Comparison of ENCODE assay signal across 17 mouse cellular contexts in the genomic region with DNA sequence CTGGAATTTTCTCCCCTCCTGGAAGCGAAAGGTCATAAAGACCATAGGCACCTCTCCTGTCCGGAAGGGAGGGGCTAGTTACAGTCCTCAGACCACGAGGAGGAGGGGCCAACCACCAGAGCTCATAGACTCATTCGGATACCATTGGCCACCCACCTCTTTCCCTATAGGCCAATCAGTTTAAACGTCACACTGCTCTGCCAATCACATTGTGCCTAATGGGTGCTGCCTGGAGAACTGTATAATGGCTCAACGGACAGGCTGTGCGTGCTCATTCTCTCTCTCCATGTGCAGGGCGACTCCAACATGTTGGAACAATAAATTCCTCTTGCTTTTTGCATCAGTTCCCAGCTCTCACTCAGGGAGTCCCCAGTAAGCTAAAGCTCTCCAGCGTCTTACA. TPM values are rescaled to one million over a fixed set of nuclear protein-coding genes. Genes with fewer than 3 reads are reported as not detected.
A peak's percentile ranks its signal among the peaks of the same experiment; 100 is the strongest.
DNase-seq lines count a peak whose midpoint lies in the region; ATAC-seq and TF ChIP-seq lines count a peak whose summit lies in the region.
"Had no signal": no experiment of that assay in that cellular context is flagged by ENCODE, and none has a peak within 500 bp of the region (broad histone marks: within the 10 kb centered on the region; RNA-seq: fewer than 3 reads in every experiment).

No protein-coding gene starts in this region.

- no peak for TF ChIP-seq CTCF in testis, adult 2 months (IDR thresholded peaks at IDR 0.05; ENCODE audit: control insufficient read depth, insufficient read depth, insufficient replicate concordance, low read depth, low read length)
- no peak for TF ChIP-seq CTCF in hindbrain, postnatal 0 days (IDR thresholded peaks at IDR 0.05; ENCODE audit: low read depth)

- H3K4me2 ChIP-seq in forebrain, embryonic 13.5 days: no peak overlapping the region
- no peak overlapping the region for H3K4me2 ChIP-seq in forebrain, embryonic 14.5 days (ENCODE audit: low read length)
- H3K4me2 ChIP-seq in hindbrain, postnatal 0 days (ENCODE audit: low read depth, low read length): no peak overlapping the region
- H3K4me2 ChIP-seq: embryonic facial prominence, embryonic 15.5 days; heart, embryonic 11.5 days had no signal

- no peak overlapping the region for H3K27ac ChIP-seq in forebrain, embryonic 13.5 days
- H3K27ac ChIP-seq in forebrain, embryonic 14.5 days (ENCODE audit: low read depth, low read length): no peak overlapping the region
- peak overlapping the region; percentile 15; the same call in 1 of the 2 replicates for H3K27ac ChIP-seq in testis, adult 2 months (ENCODE audit: control insufficient read depth, insufficient read depth, low read depth, low read length)
- no peak overlapping the region for H3K27ac ChIP-seq in hindbrain, postnatal 0 days
- H3K27ac ChIP-seq: embryonic facial prominence, embryonic 15.5 days; left cerebral cortex, adult 2 months had no signal

- no peaks in the 10 kb centered on the region for H3K9me3 ChIP-seq in forebrain, embryonic 13.5 days (replicated peaks)
- no peaks in the 10 kb centered on the region for H3K9me3 ChIP-seq in forebrain, embryonic 14.5 days (replicated peaks; ENCODE audit: control insufficient read depth, low read length)
- H3K9me3 ChIP-seq in hindbrain, postnatal 0 days (ENCODE audit: low read length): no peaks in the 10 kb centered on the region
- H3K9me3 ChIP-seq: embryonic facial prominence, embryonic 15.5 days had no signal

- no peaks in the 10 kb centered on the region for H3K36me3 ChIP-seq in forebrain, embryonic 13.5 days (ENCODE audit: poor library complexity, severe bottlenecking)
- no peaks in the 10 kb centered on the region for H3K36me3 ChIP-seq in forebrain, embryonic 14.5 days (ENCODE audit: control insufficient read depth, insufficient read depth, low read length)
- H3K36me3 ChIP-seq in testis, adult 2 months (ENCODE audit: control insufficient read depth, insufficient read depth, low read length): no peaks in the 10 kb centered on the region
- no peaks in the 10 kb centered on the region for H3K36me3 ChIP-seq in hindbrain, postnatal 0 days (ENCODE audit: insufficient read depth, low read length)
- H3K36me3 ChIP-seq: embryonic facial prominence, embryonic 15.5 days had no signal

- H3K27me3 ChIP-seq in forebrain, embryonic 13.5 days: peaks cover 20% of the 10 kb centered on the region
- peaks cover 8% of the 10 kb centered on the region; the same call in 1 of the 2 replicates for H3K27me3 ChIP-seq in forebrain, embryonic 14.5 days (replicated peaks; ENCODE audit: control insufficient read depth, insufficient read depth, low read length)
- no peaks in the 10 kb centered on the region for H3K27me3 ChIP-seq in testis, adult 2 months (ENCODE audit: control insufficient read depth, insufficient read depth, low read length)
- no peaks in the 10 kb centered on the region for H3K27me3 ChIP-seq in hindbrain, postnatal 0 days (ENCODE audit: insufficient read depth, low read length)

- no peak overlapping the region for H3K9ac ChIP-seq in forebrain, embryonic 13.5 days
- no peak overlapping the region for H3K9ac ChIP-seq in forebrain, embryonic 14.5 days (ENCODE audit: low read length)
- no peak overlapping the region for H3K9ac ChIP-seq in hindbrain, postnatal 0 days (replicated peaks; ENCODE audit: low read length)
- H3K9ac ChIP-seq: embryonic facial prominence, embryonic 15.5 days had no signal

- WGBS in forebrain, embryonic 13.5 days: 49% methylated on average over 9 of the region's 9 CpGs
- 55% methylated on average over 9 of the region's 9 CpGs for WGBS in forebrain, embryonic 14.5 days
- 53% methylated on average over 9 of the region's 9 CpGs for WGBS in hindbrain, postnatal 0 days

- DNase-seq in forebrain, embryonic 14.5 days (ENCODE audit: low spot score): no peak
- no peak for DNase-seq in testis, postnatal 10 days (ENCODE audit: low spot score)
- DNase-seq in hindbrain, postnatal 0 days (ENCODE audit: low spot score): peak; percentile 49
- DNase-seq in testis, postnatal 14 days (ENCODE audit: low spot score): peak; percentile 18
- DNase-seq in B cell, adult 2 months: no peak
- DNase-seq: adrenal gland, postnatal 25 days; cerebellum, adult 8-10 months; liver; lung, postnatal 14 days; thymus, postnatal 36 days had no signal

- H3K4me3 ChIP-seq in forebrain, embryonic 13.5 days: no peak overlapping the region
- H3K4me3 ChIP-seq in forebrain, embryonic 14.5 days (ENCODE audit: low read depth, low read length): no peak overlapping the region
- no peak overlapping the region for H3K4me3 ChIP-seq in testis, adult 2 months (ENCODE audit: control insufficient read depth, low read depth, low read length)
- no peak overlapping the region for H3K4me3 ChIP-seq in hindbrain, postnatal 0 days (ENCODE audit: low read length)
- H3K4me3 ChIP-seq: embryonic facial prominence, embryonic 15.5 days; left cerebral cortex, adult 2 months had no signal

- no peaks in the 10 kb centered on the region for H3K4me1 ChIP-seq in forebrain, embryonic 13.5 days
- no peaks in the 10 kb centered on the region for H3K4me1 ChIP-seq in forebrain, embryonic 14.5 days (ENCODE audit: control insufficient read depth, insufficient read depth, low read length)
- H3K4me1 ChIP-seq in testis, adult 2 months (ENCODE audit: control insufficient read depth, insufficient read depth, low read length): peaks cover 4% of the 10 kb centered on the region
- H3K4me1 ChIP-seq in hindbrain, postnatal 0 days (ENCODE audit: insufficient read depth, low read length): no peaks in the 10 kb centered on the region
- H3K4me1 ChIP-seq: embryonic facial prominence, embryonic 15.5 days had no signal

- TF ChIP-seq POLR2A in testis, adult 2 months (IDR thresholded peaks at IDR 0.05; ENCODE audit: control insufficient read depth, low read depth, low read length): no peak; the same call in 1 of the 2 replicates

- ATAC-seq in forebrain, embryonic 13.5 days: peak; percentile 49; the same call in 1 of the 2 replicates
- ATAC-seq in forebrain, embryonic 14.5 days: no peak; the same call in 1 of the 2 replicates
- ATAC-seq in hindbrain, postnatal 0 days: peak; percentile 57
- ATAC-seq in inflammation-experienced regulatory T-cells, adult 6 months: no peak

RNA-seq across cellular contexts. Expression of gene Cmas, which starts 5.1 kb away (rescaled TPM):
- 129 and 133 TPM in 2 replicates for polyA plus RNA-seq in forebrain, embryonic 13.5 days (2015; fragmentation: Nextera tagmentation; extraction: Ambion mirVana)
- polyA plus RNA-seq in forebrain, embryonic 14.5 days (2014; fragmentation: Nextera tagmentation; extraction: Ambion mirVana): 159 and 173 TPM in 2 replicates
- polyA plus RNA-seq in testis, adult 2 months (2012; rRNA removed): 12.8 and 14.8 TPM in 2 replicates
- total RNA-seq in hindbrain, postnatal 0 days (2014; rRNA removed): 59.1 and 70.7 TPM in 2 replicates
- 168 and 171 TPM in 2 replicates for polyA plus RNA-seq in hindbrain, postnatal 0 days (2015; fragmentation: Nextera tagmentation; extraction: Ambion mirVana)
- 10 to 100 TPM; 10.9 to 14.3 (median 11.7) TPM for polyA plus RNA-seq in inflammation-experienced regulatory T-cells, adult 6 months (2017; shearing (Covaris generic))

RNA-seq across cellular contexts. Expression of gene Abcc9, which starts 49.2 kb away (rescaled TPM):
- polyA plus RNA-seq in forebrain, embryonic 13.5 days (2015; fragmentation: Nextera tagmentation; extraction: Ambion mirVana): 1.6 and 1.7 TPM in 2 replicates
- 1.9 and 2.9 TPM in 2 replicates for polyA plus RNA-seq in forebrain, embryonic 14.5 days (2014; fragmentation: Nextera tagmentation; extraction: Ambion mirVana)
- polyA plus RNA-seq in testis, adult 2 months (2012; rRNA removed): 0.78 and 0.84 TPM in 2 replicates
- 8.9 and 10.4 TPM in 2 replicates for total RNA-seq in hindbrain, postnatal 0 days (2014; rRNA removed)
- 2.0 and 2.1 TPM in 2 replicates for polyA plus RNA-seq in hindbrain, postnatal 0 days (2015; fragmentation: Nextera tagmentation; extraction: Ambion mirVana)
- polyA plus RNA-seq in inflammation-experienced regulatory T-cells, adult 6 months (2017; shearing (Covaris generic)): under 1 TPM in 1 of 3 experiments, not detected in 2; 0.05 TPM

RNA-seq across cellular contexts. Expression of gene Sult6b2, which starts 52.9 kb away (rescaled TPM):
- not detected in 2 replicates for polyA plus RNA-seq in forebrain, embryonic 13.5 days (2015; fragmentation: Nextera tagmentation; extraction: Ambion mirVana)
- 0.18 TPM in 1 of 2 replicates, not detected in the other for polyA plus RNA-seq in forebrain, embryonic 14.5 days (2014; fragmentation: Nextera tagmentation; extraction: Ambion mirVana)
- 0.09 TPM in 1 of 2 replicates, not detected in the other for polyA plus RNA-seq in testis, adult 2 months (2012; rRNA removed)
- total RNA-seq in hindbrain, postnatal 0 days (2014; rRNA removed): not detected in 2 replicates
- 0.28 and 0.30 TPM in 2 replicates for polyA plus RNA-seq in hindbrain, postnatal 0 days (2015; fragmentation: Nextera tagmentation; extraction: Ambion mirVana)
- not detected for polyA plus RNA-seq in inflammation-experienced regulatory T-cells, adult 6 months (2017; shearing (Covaris generic))
- total RNA-seq: adrenal gland, postnatal 25 days; left cerebral cortex, adult 2 months had no signal
- polyA plus RNA-seq: embryonic facial prominence, embryonic 15.5 days; large intestine, adult 2 months had no signal

Comparison
In these comparisons a context has a peak if more than half of its experiments do, and no peak if none do; other contexts are left out.
1. ATAC-seq: peak in forebrain, embryonic 13.5 days (single experiment) and hindbrain, postnatal 0 days (single experiment); none in forebrain, embryonic 14.5 days (single experiment) and inflammation-experienced regulatory T-cells, adult 6 months (single experiment).
2. DNase-seq: peak in hindbrain, postnatal 0 days (single experiment) and testis, postnatal 14 days (single experiment); none in forebrain, embryonic 14.5 days (single experiment), testis, postnatal 10 days (single experiment) and B cell, adult 2 months (0 of 2).